Mouse (Mus musculus) left cerebral cortex, postnatal 4 days (tissue): ENCODE measurements at regions not wholly inside any gene's neighbourhood (a gene's known extent, or its start where the extent isn't known, plus 50 kb on each side); places are given as distances from the start of the nearest gene placed in this dataset.

Experiments used
- DNase-seq: peaks from one replicate; pipeline ENCODE4 v3.0.0-alpha.2; 2022
- intact Hi-C: fragments of 180-260 bp; cut with DNase I; formaldehyde crosslinking; loops from one replicate; pipeline ENCODE4 v1.15.1; 2025

GRCm38 (mm10) chr8:88972993-88973690 lies 70.8 kb downstream of the Sall1 start:
- intact Hi-C loops = no loop called here
- no peak for DNase-seq

- intact Hi-C loops = no loop called here
- no peak for DNase-seq
Measured at GRCm38 (mm10) chr8:88958843-88959242, 85.1 kb downstream of the Sall1 start.

DNA sequence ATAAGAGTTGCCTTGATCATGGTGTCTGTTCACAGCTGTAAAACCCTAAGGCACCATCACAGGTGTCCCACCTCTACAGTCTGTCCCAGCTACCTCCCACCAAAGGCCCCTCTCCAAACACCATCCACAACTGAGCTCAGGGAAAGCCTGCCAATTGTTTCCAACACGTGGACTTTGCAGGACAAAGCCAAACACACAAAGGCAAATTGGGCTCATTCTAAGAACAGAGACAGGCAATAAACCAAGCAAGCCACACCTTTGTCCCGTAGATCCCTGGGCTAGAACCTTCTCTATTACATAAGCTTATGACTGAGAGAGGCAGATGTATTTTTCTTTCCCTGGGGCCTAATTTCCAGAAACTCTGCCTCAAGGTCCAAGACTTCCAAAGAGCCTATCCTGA lies 90.8 kb downstream of the Sall1 start:
- intact Hi-C loops = no loop called here

DNA sequence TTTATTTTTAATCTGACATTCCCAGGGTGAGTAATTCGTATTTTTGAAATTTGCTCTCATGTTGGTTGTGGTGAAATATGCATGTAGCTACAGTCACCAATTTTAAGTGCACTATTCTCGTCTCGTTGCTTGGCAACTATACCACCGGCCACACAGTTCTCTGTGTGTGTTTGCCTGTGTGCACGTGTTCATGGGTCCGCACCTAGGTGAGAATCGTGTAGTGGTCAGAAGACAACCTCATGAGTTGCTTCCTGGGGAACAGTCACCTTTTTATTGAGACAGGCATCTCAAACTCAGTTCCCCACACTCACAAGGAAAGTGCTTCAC lies 92.2 kb downstream of the Sall1 start:
- intact Hi-C loops = no loop called here
- no peak for DNase-seq

More for the DNA sequence above, 90.8 kb downstream of the Sall1 start:
- DNase-seq = no peak

DNA sequence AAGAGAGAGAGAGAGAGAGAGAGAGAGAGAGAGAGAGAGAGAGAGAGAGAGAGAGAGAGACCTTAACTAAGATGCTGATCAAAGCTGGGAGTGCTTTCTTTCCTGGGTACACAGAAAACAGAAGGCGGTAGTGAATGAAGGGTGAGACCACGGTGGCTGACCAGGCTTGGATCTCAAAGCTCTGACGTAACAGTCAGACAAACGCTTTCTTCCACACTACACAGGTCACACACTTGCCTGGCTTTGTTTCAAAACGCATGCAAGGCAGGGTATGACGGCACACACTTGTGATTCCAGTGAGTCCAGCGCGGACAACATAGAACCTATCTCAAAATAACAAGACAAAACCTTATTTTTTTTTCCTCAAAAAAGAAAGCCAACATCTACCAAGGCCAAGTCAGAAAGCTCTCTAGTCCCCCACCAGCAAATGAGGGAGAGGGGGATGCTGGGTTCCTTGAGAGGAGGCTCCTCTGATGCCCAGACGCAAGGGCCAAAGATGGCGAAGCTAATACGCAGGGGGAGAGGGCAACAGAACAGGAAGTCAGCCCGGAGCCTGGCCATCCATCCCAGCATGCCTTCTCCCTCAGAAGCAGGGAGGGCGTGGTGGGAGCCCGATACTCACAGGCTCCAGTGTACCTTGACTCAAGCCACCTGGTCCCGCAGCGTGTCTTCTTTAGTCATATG lies 92.7 kb downstream of the Sall1 start:
- no peak for DNase-seq
- intact Hi-C loops = no loop called here

GRCm38 (mm10) chr8:88949975-88950374 lies 94.0 kb downstream of the Sall1 start:
- intact Hi-C loops = no loop called here

DNA sequence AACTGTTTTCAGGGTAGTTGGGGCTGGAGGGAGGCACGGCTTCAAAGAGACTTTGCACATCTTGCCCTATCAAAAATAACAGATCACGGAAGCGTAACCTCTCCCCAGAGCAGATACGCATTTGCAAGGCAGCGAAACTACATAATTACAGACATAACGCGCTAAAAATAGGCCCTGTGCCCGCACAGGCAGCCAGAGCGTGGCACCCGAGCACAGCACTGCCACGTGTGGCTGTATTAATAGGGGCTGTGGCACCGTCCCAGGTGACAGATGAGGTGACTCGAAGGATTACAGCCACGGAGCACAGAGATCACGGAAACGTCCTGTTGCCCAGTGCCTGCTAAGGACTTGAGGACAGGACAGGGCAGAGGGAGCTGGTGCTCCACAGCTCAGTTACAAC lies 95.0 kb downstream of the Sall1 start:
- intact Hi-C loops = no loop called here

More at GRCm38 (mm10) chr8:88949975-88950374, 94.0 kb downstream of the Sall1 start:
- DNase-seq = no peak

DNA sequence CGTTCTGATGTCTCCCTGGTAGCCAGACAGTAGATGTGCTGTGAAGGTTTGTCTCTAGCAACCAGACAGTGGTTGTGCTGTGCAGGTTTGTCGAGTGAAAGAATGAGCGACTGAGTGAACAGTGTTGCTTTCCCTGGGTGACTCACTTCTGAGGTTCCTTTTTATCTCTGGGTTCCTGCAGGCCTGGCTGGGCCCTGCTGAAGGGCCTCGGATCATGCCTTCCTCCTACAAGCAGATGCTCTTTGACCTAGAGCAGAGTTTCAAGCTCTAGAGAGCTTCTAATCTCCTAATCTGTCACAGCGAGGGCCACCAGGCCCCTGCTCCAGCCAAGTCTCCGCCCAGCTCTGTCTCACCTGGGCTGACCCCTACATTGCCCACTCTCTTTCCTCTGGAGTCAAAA lies 95.6 kb downstream of the Sall1 start:
- intact Hi-C loops = no loop called here
- DNase-seq = no peak

More for the DNA sequence above, 95.0 kb downstream of the Sall1 start:
- peak; percentile 6 for DNase-seq

DNA sequence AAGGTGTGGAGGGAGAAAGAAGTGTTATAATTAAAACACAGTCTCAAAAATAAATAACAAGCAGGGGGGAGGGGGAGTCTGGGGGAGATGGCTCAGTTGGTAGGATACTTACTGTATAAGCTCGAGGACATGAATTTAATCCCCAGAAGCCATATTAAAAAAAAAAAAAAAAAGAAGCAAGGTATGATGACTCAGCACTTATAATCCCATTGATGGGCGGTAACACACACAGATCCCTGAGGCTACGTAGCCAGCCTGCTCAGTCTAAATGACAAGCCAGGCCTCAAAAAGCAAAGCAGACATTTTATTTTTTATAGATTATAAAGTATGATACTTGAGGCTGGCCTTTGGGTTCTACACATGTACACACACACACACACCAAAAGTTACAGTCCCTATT lies 96.6 kb downstream of the Sall1 start:
- intact Hi-C loops = no loop called here
- DNase-seq = no peak

- intact Hi-C loops = no loop called here
- DNase-seq = no peak
Measured at GRCm38 (mm10) chr8:88945656-88946055, 98.3 kb downstream of the Sall1 start.

DNA sequence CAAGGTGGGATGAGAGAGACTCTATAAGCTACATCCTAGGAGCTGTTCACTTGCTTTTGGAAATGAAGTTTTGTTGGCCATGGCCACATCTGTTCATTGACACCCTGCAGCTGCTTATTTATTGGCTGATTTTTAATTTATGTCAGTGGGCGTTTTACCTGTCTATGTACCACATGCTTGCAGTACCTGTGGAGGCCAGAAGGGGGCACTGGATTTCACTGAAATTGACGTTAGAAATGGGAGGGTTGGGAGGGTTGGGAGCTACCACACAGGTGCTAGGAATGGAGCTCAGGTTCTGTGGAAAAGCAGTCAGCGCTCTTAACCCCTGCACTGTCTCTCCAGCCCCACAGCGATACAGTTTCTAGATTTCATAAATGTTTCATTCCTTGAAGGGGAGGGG lies 99.9 kb downstream of the Sall1 start:
- intact Hi-C loops = no loop called here
- DNase-seq = peak; percentile 6

- intact Hi-C loops = no loop called here
- no peak for DNase-seq
Measured at GRCm38 (mm10) chr8:88939071-88939746, 104.8 kb downstream of the Sall1 start.

DNA sequence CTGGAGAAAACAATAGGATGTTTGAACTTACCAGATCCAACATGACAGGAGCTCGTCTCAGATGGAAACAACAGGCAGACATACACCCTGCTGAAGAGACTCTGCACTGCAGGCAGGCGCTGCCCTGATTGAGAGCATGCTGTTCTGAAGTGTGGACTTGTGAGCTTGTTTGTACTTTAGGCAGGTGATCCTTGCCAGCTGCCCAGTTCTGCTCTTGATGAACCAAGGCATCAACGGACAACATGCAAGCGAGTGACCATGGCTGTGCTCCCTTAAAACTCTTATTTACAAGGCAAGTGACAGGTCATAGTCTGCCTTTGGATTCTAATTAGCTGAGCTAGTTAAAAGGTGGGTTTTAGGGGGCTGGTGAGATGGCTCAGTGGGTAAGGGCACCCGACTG lies 109.3 kb downstream of the Sall1 start:
- intact Hi-C loops = no loop called here
- DNase-seq = no peak

- no peak for DNase-seq
- intact Hi-C loops = no loop called here
Measured at GRCm38 (mm10) chr8:88931050-88931449, 112.9 kb downstream of the Sall1 start.

- no peak for DNase-seq
- intact Hi-C loops = no loop called here
Measured at GRCm38 (mm10) chr8:88930370-88930769, 113.6 kb downstream of the Sall1 start.

DNA sequence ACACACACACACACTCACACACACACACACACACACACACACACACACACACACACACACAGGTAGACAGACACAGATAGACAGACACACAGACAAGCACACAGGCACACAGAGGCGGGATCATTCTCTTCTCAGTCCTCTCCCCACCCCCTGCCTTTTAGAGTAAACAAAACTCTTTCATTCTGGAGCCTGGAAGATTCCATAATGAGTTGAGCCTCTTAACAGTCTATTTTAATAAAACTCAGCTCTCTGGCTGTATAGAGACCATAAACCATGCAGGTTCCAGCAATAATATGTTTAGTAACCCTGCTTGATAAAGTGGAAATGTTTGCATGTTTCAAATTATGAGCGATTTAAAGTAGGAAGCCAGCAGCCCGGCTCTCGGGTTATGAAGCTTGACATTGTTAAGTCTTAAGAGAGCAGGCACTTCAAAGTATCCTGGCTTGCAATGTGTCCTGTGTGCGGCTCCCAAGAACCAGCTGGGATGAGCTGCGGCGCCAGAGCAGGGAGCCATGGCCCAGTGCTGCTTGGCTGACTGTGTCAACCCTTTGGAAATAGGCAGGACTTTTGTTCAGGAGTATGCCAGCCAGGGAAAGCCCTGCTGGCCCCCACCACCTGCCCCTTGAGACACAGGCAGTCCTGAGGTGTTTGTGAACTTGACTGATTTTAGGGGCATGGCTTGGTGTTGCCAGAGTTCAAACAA lies 115.1 kb downstream of the Sall1 start:
- intact Hi-C loops = no loop called here
- peak; percentile 34 for DNase-seq

DNA sequence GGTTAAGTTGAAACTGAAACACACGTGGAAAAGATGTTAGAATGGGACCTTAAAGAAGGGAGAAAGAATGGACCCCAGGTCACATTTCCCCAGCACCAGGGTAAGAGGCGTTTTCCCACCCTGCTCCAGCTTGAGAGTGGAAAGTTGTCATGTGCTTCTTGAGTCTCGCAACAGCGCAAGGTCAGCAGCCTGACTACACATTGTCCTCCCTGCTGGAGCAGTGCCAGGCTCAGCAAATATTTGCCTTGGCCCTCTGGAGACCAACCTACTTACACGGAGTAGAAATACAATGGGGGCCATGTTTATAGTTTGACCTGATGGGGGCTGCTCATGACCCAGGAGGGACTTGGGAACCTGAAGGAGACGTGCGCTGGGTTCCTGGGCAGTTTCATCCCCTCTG lies 121.1 kb downstream of the Sall1 start:
- intact Hi-C loops = no loop called here
- DNase-seq = no peak

DNA sequence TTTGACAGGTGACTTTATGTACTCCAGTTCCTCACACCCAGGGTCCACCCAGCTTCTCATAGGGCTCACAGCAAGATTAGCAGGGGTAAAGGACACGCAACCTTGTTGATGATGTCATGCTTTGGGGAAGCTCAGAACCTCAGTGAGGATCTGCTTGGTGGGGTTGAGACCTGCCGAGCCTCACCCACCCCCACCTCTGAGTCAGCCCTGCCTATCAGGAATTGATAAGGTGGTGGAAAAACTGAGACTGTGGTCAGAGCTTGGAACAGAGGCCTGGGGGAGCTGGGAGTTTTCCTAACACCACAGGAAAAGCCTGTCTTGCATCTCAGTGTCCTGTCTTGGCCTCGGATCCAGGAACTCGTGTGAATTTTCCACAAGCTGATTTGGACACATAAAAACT lies 122.0 kb downstream of the Sall1 start:
- intact Hi-C loops = no loop called here
- no peak for DNase-seq

GRCm38 (mm10) chr8:88919282-88919681 lies 124.7 kb downstream of the Sall1 start:
- no peak for DNase-seq
- intact Hi-C loops = no loop called here

DNA sequence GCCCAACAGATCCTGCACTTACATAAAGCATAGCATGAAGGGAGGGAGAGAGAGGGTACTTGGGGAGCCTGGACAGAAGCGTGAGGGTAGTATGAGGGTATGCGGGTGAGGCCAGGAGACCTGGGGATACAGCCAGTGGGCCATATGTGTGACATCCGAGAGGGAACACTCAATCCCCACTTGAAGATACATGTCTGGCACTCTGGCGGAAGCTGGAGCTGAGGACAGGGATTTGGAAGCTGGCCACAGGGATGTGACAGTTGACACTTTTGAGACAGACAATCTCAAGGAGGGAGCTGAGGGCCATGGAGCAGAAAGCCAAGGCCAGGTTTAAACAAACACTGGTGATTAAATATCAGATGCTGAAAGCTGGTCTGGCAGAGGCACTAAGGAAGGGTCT lies 127.9 kb downstream of the Sall1 start:
- DNase-seq = no peak
- intact Hi-C loops = no loop called here

DNA sequence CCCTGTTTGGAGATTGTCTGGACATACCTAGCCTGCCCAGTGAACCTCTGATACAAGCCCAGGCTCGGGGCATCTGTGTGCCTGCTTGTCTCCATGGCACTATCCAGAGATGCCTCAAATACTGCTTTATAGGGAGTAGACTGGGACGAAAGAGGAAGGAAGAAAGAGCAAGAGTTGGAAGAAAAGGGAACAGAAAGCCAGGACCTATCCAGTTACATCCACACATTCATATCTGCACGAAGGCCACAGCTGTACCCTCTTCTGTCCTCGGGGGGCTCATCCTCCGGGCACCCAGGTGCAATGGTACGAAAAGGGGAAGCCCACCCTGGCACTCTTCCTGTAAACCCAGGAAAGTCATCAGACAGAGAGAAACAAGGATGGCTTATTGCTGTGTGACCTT lies 129.3 kb downstream of the Sall1 start:
- intact Hi-C loops = no loop called here
- no peak for DNase-seq

- no peak for DNase-seq
- intact Hi-C loops = no loop called here
Measured at GRCm38 (mm10) chr8:88914190-88914589, 129.8 kb downstream of the Sall1 start.
